Mouse (Mus musculus): Measurements from ENCODE around the gene Kmt2e.

The Kmt2e gene

GRCm38 (mm10) chr5:23433720-23434597 lies at the start of gene Kmt2e:
TSS of gene Kmt2e (plus strand) at chr5:23434441.
- peak; percentile 97 for DNase-seq

GRCm38 (mm10) chr5:23385136-23385535 lies 49.1 kb upstream of the Kmt2e start:
- DNase-seq = peak; percentile 35

DNA sequence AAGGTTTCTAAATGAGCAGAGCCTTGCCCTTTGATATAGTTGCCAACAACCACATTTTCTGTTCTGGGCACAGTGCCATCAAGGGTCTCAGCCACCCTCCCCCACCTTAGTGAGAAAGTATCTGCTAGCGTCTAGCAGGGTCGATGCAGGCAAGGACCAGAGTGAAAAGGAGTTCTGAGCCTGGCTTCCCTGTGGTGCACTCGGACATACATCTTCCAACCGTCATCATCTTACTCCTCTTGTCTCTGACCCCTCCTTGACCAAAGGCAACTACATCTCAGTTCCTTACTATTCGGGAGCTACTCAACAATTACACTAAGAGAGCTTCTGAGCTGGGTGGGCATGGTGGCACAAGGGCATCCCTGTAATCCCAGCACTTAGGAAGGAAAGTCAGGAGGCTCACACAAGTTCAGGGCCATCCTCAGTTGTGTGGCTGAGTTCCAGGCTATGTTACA lies 48.5 kb upstream of the Kmt2e start:
- DNase-seq = no peak

GRCm38 (mm10) chr5:23386562-23387312 lies 47.5 kb upstream of the Kmt2e start:
- peak; percentile 96 for DNase-seq

DNA sequence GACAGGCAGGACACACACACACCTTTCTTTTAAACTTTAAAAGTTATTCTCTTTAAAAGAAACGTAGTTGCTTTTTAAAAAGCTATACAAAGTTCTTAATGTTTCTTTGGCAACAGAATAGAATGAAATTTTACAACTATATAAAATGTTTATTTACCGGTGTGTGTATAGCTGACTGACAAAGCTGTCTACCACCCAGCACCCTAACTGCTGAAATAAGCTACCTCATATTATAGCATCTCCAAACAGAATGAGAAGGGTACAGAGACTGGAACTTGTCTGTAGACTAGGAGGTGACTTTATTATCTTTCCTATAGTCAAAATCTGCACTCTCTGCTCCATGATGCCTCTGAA lies 47.0 kb upstream of the Kmt2e start:
- DNase-seq = no peak

DNA sequence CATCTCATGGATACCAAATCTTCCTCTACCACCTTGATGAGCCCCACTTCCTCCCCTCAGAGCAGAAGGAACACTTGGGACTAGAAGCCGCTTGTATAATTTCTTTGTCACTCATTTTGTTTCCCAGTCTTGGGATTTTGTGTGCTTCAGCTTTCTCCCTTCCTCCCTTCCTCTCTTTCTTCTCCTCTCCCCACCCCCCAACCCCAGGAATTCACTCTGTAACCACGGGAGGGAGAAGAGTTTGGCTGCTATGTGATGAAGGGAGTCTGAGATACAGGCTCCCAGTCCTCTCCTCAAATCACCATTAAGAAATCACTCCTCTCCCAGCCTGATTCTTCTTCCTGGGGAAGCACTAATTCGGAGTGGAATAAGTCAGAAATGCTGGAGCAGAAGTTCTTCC lies 46.1 kb upstream of the Kmt2e start:
- no peak for DNase-seq

GRCm38 (mm10) chr5:23389601-23390305 lies 44.5 kb upstream of the Kmt2e start:
- no peak for DNase-seq

- DNase-seq = no peak
Measured at GRCm38 (mm10) chr5:23391714-23392113, 42.5 kb upstream of the Kmt2e start.

DNA sequence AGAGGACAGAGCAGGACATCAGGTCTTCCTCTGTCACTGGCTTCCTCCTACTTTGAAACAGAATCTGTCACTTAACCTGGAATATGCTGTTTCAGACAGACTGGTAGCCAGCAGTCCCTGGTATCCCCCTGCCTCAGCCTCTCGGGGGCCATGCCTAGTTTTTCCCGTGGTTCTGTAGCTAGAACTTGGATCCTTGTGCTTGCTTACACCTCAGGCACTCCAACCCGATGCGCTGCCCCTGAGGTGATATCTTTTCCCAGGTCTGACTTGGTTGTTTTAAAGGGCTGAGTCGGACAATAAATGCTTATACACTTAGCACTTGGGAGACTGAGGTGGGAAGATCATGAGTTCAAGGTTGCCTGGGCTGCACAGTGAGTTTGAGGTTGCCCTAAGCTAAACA lies 40.4 kb upstream of the Kmt2e start:
- DNase-seq = no peak

GRCm38 (mm10) chr5:23394366-23395145 lies 39.7 kb upstream of the Kmt2e start:
- peak; percentile 66 for DNase-seq

- DNase-seq = no peak
Measured at GRCm38 (mm10) chr5:23395721-23396120, 38.5 kb upstream of the Kmt2e start.

GRCm38 (mm10) chr5:23396756-23397155 lies 37.5 kb upstream of the Kmt2e start:
- DNase-seq = no peak

DNA sequence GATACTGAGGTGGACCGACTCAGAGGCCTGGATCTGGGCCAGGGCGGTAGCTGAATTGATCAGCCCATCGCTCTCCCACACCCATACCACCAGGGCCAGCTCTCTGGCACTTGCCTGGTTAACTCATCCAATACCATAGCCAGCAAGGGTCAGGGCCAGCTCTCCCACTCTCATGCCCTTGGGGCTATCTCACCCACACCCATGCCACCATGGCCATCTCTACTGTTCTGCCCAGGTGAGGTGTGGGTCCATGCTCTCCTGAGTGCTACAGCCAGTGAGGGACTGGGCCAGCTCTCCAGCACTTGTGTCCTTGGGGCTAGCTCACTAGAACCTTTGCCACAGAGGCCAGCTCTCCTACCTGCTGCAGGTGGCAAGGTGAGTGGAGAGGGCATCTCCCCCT lies 34.1 kb upstream of the Kmt2e start:
- no peak for DNase-seq

DNA sequence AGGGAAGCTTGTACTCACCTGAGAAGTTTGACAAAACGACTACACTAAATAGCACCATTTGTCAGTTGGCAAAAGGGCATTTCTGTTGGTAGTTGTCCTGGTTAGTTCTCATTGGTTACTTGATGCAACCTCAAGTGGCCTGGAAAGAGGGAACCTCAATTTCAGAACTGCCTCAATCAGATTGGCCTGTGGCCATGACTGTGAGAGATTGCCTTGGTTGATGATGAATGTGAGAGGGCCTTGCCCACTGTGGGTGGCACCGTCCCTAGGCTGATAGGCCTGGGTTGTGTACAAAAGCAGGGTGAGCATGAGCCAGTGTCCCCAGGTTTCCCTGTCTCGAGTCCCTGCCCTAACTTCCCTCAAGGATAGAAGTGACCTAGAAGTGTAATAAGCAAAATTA lies 33.4 kb upstream of the Kmt2e start:
- no peak for DNase-seq

DNA sequence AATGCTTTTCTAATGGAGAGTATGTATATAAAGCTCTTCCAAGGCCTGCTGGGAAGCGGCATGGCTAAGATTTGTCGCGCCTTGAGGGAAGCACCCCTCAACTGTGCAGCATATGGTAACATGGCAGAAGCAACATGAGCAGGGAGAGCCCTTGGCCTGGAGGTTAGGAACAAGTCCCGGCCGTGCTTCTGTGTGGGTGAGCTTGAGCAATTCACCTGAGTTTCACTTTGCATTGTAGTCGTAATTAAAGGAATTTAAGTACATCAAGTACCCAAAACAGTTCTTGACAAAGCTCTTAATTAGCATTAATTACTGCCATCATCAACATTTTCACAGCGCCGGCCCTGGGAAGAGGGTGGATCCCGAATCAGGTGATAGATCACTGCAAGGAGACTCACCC lies 32.9 kb upstream of the Kmt2e start:
- DNase-seq = no peak

DNA sequence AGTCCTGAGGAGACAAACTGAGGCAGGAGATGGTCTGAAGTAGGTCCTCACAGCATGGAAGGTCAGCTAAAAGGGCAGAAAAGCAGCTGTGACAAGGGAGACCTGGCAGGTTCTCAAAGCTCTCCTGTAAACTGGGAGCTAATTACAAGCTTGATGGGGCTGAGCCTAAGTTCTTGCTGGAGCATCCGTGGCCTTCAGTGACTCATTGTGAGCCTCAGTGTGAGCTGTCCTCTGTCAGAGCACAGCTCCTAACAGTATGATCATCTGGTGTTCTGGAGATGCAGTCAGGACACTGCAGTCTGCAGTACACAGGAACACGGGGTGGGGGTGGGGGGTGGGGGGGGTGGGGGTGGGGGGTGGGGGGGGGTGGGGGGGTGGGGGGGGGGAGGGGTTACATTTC lies 32.2 kb upstream of the Kmt2e start:
- no peak for DNase-seq

GRCm38 (mm10) chr5:23403161-23403560 lies 31.1 kb upstream of the Kmt2e start:
- DNase-seq = no peak

- DNase-seq = no peak
Measured at GRCm38 (mm10) chr5:23405666-23406404, 28.4 kb upstream of the Kmt2e start.

GRCm38 (mm10) chr5:23406405-23406745 lies 27.9 kb upstream of the Kmt2e start:
- DNase-seq = no peak

- DNase-seq = no peak
Measured at GRCm38 (mm10) chr5:23408106-23408505, 26.1 kb upstream of the Kmt2e start.

- no peak for DNase-seq
Measured at GRCm38 (mm10) chr5:23410040-23410717, 24.1 kb upstream of the Kmt2e start.

GRCm38 (mm10) chr5:23410718-23411101 lies 23.5 kb upstream of the Kmt2e start:
- no peak for DNase-seq
